Mouse (Mus musculus) kidney, postnatal 10 days (tissue): ENCODE results near the gene Gm17617.
A peak's percentile ranks its signal among the peaks of the same experiment; 100 is the strongest.
"Not testable (repeated sequence)": the region's sequence is repeated elsewhere in the genome, so short reads cannot be mapped to it uniquely, and the experiment has no call there.

ENCODE experiments used
- DNase-seq: peaks from one replicate; pipeline ENCODE4 v3.0.0; 2021; ENCODE audit warnings: mixed read lengths

The Gm17617 gene

DNA sequence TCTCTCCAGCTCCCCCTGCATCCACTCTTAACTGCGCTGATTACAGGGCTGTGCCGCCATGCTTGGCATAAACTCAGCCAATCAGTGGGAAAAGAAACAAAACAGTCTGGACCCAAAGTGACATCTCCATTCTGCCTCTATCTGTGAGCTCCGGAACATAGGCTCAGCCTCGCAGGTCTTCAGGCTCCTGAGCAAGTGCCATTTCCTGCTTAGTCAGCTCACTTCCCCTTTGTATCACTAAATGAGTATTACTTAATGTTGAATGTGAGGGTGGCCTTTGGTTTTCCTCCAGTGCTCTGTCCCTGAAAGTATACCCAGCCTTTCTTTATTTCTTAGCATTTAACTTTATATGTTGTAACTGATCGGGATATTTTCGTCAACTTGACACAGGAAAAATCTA, 8.4 kb downstream of the Gm17617 start:
- no peak for DNase-seq

DNA sequence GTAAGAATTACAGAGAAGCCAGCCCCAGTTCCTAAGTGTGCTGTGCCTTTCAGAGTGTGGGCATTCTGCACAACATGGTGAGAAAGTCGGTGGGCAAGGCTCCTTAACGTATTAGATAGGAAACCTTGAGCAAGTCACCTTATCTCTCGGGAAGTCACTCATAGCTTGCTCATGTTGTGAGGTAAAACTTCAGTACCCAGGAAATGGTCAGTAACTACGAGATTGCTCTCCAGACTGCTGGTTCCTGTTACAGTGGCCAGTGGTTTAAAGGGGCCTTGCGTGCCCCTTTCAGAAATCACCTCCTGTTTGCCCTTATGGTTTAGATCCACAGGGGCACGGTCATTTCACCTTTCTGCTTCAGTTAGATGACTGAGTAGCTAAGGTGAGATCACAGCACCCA, 19.0 kb downstream of the Gm17617 start:
- DNase-seq: no peak

DNA sequence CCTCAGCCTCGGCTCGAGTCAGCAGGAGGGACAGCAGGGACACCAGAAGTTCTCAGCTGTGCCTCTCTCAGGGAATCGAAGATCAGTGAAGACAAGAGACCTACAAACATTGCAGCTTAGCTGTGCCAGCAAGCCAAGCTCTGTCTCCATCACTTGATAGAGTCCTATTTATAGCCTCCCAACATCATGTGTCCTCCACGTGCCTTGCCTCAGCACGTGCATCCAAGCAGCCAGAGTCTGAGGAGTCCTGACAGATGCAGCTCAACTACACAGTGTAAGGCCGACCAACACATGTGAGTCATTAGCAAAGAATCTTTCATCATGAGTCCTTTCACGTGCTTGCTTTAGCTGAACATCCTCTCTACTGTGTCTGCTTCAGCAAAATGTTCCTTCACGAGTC, 25.7 kb downstream of the Gm17617 start:
- DNase-seq: no peak

DNA sequence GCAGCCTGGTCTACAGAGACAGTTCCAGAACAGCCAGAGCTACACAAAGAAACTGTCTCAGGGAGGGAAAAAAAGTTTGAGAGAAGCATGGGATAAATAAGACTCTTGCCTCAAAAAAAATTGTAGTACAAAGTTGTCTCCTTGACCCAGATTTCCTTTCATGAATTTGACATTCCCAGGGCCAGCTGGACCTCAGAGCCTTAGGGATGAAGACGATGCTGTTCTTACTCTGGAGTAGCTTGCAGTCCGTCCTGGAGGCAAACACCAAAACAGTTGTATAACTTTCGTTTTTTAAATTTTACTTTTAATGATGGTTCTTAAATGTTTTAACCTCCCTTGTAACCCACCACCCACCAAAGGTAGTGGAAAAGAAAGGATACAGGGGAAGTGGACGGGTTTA, 26.2 kb downstream of the Gm17617 start:
- DNase-seq: no peak

DNA sequence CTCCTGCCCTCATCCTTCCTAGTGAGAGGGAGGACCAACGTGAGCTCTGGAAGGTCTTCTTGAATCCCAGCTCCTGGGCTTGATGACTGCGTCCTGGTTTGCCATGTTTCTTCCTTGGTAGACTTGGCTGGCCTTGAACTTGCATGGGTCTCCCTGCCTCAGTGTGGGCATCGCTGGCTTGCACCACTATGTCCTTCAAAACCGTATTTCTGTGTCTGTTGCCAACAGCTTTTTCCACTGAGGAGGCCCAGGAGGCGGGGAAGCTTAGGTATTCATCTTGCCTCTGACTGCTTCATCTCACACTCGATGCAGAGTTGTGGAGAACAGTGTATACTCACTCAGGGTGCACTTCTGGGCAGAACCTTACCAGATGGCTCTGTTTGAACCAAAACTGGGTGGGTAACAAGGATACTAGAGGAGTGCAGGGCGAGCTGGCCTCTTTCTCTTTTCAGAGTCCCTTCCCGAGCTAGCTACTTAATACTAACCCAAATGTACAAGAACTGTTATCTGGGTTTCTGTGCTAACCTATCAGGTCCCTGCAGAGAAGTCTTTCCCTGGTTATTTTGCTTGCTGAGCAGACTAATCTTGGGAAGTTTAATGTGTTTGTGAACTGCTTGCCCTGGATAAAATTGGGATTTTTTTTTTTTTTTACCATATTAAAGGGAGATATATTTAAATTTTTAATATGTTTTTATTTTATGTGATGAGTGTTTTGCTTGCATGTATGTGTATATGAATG, 27.2 kb downstream of the Gm17617 start:
- peak; percentile 10 for DNase-seq

DNA sequence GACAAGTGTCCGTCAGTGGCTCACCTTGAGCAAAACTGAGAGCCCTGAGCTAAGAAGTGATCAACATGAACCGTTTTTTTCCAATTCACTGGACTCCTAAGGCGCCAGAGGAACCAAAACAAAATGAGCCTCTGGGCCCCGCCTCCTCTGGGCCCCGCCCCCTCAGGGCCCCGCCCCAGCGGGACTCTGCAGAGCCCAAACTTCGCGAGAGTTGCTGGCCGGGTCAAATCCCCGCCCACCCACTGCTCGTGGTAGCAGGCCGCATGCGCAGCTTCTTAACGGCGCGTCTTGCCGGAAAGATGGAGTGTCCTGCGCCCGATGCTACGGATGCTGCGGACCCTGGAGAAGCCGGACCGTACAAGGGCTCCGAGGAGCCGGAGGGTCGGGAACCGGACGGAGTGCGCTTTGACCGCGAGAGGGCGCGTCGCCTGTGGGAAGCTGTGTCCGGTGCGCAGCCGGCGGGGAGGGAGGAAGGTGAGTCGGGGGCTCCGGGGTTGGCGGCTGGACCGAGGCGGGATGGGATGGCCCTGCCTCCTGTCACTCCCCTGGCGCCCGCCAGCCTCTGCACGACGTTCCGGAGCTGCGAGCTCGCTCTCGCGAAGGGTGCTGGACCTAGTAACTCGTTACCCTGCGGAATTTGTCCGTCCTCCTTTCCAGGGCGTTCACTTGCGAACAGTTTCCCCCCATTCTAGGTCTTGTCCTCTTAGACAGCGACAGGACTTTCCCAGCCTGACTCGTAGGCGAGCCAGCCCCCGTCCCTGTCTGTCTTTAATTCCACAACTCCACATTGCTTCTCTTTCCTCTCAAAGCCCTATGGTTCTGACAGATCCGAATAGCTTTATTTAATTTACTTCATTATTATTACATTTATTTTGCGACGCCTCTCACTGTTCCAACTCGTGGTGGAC, 28.0 kb downstream of the Gm17617 start, which contains the start of gene Zfp346:
TSS of gene Zfp346 (plus strand) at position 267 of the 908 bp plus-strand sequence.
- DNase-seq: peak; percentile 99

DNA sequence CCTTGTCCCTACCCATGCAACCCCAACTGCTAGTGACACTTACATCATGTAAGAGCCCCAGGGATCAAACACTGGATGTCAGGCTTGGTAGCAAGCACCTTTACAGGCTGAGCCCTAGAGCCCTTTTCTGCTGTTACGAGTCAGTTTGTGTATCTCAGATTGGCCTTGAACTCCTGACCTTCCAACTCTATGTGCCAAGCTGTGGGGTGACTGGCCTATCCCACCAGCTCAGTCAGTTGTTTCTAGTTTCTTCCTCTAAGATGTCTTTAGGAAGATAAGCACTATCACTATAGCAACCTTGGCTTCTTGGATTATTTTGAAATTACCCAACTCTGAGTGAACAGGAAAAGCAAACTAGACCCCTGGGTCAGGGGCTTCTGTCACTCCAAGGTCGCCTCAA, 30.0 kb downstream of the Gm17617 start:
- no peak for DNase-seq

DNA sequence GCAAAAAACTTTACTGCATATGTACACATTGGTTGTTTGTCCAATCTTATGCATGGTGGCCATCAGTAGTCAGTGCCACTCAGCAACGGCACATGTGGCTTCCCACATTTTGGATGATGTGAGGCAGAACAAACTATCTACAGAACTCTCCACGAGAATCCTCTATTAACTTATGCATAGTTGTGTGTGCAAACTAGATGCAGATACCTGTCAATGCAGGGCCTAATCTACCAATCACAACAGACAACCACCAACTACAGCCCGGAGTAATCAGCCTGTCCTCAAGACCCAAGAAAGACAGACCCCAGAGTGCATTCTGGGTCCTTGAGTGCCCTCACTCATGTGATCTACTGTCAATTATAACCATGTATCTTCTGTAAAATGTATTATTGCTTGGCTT, 31.0 kb downstream of the Gm17617 start:
- DNase-seq: no peak

DNA sequence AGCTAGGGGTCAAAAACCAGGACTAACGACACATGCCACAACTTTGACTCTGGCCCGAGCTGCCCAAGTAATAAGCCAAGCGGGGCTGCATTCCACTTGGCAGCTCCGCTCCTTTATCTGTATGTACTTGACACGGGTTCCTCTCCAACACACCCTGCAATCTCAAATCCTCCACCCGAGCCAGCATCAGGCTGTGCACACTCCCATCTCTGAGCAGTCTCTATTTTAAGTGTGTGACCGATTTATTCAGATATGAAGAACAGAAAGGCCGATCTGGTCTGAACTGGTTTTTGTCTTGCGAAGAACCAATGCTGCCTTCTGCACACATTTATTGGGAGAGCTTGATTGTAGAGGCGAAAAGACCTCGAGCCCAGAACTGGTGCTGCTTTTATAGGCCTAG, 31.7 kb downstream of the Gm17617 start:
- DNase-seq: no peak

DNA sequence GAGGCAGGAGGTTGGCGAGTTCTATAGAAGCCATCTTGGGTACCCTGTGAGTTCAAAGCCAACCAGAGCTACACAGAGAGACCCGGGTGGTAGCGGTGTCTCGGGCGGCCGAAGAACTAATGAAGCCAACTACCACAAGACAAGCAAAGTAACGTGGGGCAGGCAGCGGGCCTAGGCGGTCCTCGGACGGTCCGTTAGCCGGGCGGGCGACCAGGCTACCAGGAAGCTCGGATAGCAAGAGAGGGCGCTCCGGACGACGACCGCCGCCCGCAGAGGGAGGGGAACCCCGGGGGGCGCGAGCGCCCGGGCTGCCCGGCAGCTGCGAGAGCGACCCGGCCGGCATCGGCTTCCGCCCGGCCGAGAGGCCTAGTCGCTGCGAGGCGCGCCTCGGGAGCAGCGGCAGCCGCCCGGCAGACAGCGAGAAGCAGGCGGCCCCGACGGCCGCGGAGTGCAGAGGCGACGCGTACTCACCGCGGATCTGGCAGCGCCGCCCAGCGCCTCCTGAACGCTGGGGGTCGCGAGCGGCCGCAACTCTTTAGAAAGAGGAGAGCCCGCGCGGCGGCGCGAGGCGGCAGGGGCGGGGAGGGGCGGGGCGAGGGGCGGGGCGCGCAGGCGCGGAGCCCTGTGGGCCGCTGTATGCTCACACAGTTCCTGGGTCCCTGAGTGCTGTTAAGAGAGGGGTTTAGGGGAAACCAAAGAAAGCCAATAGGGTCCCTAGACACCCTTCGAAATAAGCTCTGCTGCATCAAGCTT, 33.4 kb downstream of the Gm17617 start, which contains the start of gene Uimc1:
TSS of gene Uimc1 (minus strand) at position 575 of the 753 bp plus-strand sequence.
- DNase-seq: peak; percentile 93

DNA sequence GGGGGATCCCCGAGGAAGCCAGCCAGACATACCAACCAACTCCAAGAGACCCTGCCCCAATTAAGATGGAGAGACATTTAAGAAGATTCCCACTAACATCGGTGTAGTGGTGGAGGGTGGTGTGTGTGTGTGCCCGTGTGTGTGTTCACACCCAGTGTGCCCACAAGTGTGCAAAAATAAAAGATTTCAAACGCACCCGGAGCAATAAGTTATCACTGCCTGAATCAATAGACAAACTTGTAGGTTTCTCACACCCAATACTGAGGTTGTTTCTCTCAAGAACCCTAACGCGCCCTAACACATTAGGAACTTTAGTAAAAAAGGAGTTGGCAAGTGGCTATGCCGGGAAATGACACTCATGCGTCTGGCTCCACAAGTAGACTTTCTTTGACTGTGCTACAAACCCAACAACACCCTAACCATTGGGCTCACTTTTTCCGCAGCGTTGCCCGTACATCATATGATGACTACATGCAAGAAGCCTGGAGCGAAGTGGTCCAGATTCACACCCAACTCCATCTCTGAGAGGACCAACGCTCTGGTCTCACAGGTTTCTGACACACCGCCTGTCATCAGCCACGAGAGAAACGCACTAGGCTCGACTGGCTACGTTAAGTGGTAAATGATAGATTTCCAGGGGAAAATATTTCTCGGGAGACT, 34.2 kb downstream of the Gm17617 start:
- DNase-seq: peak; percentile 29

DNA sequence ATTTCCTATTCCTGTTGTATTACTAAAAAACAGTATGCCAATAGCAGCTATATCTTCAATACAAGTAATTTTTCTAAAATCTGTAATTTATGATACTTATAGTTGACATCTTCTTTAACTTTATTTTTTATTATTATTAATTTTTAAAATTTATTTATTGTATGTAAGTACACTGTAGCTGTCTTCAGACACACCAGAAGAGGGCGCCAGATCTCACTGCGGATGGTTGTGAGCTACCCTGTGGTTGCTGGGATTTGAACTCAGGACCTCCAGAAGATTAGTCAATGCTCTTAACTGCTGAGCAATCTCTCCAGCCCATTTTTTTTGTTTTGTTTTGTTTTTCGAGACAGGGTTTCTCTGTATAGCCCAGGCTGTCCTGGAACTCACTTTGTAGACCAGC, 35.5 kb downstream of the Gm17617 start:
- not testable (repeated sequence) for DNase-seq

DNA sequence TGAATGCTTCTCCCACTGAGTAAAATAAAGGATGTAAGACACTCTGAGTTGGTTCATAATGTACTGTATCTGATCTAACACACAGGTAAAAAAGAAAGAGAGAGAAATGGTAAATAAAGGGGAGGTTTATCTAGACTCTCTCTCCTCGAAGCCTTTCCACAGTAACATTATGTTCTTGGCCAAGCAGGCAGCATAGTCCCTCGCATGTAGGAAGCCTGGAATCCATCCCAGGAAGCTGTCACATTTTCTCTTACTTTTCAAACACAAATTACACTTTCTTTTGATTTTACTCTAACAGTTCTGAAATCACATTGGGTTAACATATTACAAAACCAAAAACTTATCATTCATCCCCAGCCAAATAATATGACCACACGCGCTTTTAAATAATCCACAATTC, 40.8 kb downstream of the Gm17617 start:
- no peak for DNase-seq
